Mouse (Mus musculus) MEL (cell line): Measurements from ENCODE around the gene Apbb2.

Experiments used
- BHLHE40 ChIP-seq: IDR thresholded peaks from 2 replicates; pipeline ENCODE4 v1.6.1; 2012; ENCODE audit warnings: low read depth, mild to moderate bottlenecking, inconsistent platforms, low read length, improper control_type of control experiment, borderline replicate concordance
- CTCF ChIP-seq, 3 experiments: IDR thresholded peaks in 2 of 3; conservative IDR thresholded peaks in 1 of 3; 2 replicates each; pipeline ENCODE4 v1.5.1; 2011 to 2012; ENCODE audit warnings: low read length in 3 of 3, low read depth in 2 of 3, mild to moderate bottlenecking in 2 of 3, improper control_type of control experiment in 1 of 3, inconsistent platforms in 1 of 3, mixed read lengths in 1 of 3, moderate library complexity in 1 of 3; ENCODE audit not compliant: control insufficient read depth in 1 of 3, insufficient read depth in 1 of 3, poor library complexity in 1 of 3, severe bottlenecking in 1 of 3
- ELF1 ChIP-seq: IDR thresholded peaks from 2 replicates; pipeline ENCODE4 v1.6.1; 2014; ENCODE audit warnings: low read depth, mild to moderate bottlenecking, inconsistent platforms, low read length, improper control_type of control experiment, moderate library complexity
- EP300 ChIP-seq, 2 experiments: IDR thresholded peaks; 2 replicates each; pipeline ENCODE4 v1.6.1; 2011; ENCODE audit warnings: improper control_type of control experiment in 2 of 2, low read length in 2 of 2, low read depth in 1 of 2, mild to moderate bottlenecking in 1 of 2
- GATA1 ChIP-seq: IDR thresholded peaks from 2 replicates; pipeline ENCODE4 v1.6.1; 2011; ENCODE audit warnings: low read depth, low read length, improper control_type of control experiment
- MAX ChIP-seq: IDR thresholded peaks from 2 replicates; pipeline ENCODE4 v1.6.1; 2011; ENCODE audit warnings: low read length, improper control_type of control experiment
- MYB ChIP-seq: IDR thresholded peaks from 2 replicates; pipeline ENCODE4 v1.6.1; 2011; ENCODE audit warnings: mild to moderate bottlenecking, low read depth, low read length, improper control_type of control experiment
- POLR2A ChIP-seq, 2 experiments: IDR thresholded peaks; 2 replicates each; pipeline ENCODE4 v1.6.1; 2011 to 2012; ENCODE audit warnings: low read length in 2 of 2, mild to moderate bottlenecking in 2 of 2, control low read depth in 1 of 2, improper control_type of control experiment in 1 of 2, low read depth in 1 of 2, moderate library complexity in 1 of 2; ENCODE audit not compliant: control insufficient read depth in 1 of 2, insufficient read depth in 1 of 2, poor library complexity in 1 of 2
- POLR2AphosphoS2 ChIP-seq: IDR thresholded peaks from 2 replicates; pipeline ENCODE4 v1.6.1; 2011; ENCODE audit warnings: low read length, improper control_type of control experiment
- RCOR1 ChIP-seq: IDR thresholded peaks from 2 replicates; pipeline ENCODE4 v1.6.1; 2012; ENCODE audit warnings: low read depth, mild to moderate bottlenecking, inconsistent platforms, low read length, improper control_type of control experiment
- USF1 ChIP-seq: IDR thresholded peaks from 2 replicates; pipeline ENCODE4 v1.6.1; 2014; ENCODE audit warnings: low read depth, mild to moderate bottlenecking, inconsistent platforms, low read length, improper control_type of control experiment, moderate library complexity
- ZMIZ1 ChIP-seq: IDR thresholded peaks from 2 replicates; pipeline ENCODE4 v1.6.1; 2012; ENCODE audit warnings: low read depth, mild to moderate bottlenecking, inconsistent platforms, low read length, improper control_type of control experiment, moderate library complexity

GRCm38 (mm10) chr5:66327949-66328726 is 290.4 kb downstream of the Apbb2 start:
- TF ChIP-seq POLR2A (IDR thresholded peaks at IDR 0.05; ENCODE audit: control insufficient read depth in 1 of 2, insufficient read depth in 1 of 2, low read depth in 1 of 2, low read length in 2 of 2, poor library complexity in 1 of 2) (no peak), BHLHE40 (no peak), ZMIZ1 (no peak), MAX (no peak), POLR2AphosphoS2 (no peak), CTCF (IDR thresholded peaks at IDR 0.05 in 2 of 3, conservative IDR thresholded peaks at IDR 0.05 in 1 of 3; ENCODE audit: control insufficient read depth in 1 of 3, insufficient read depth in 1 of 3, low read depth in 2 of 3, low read length in 3 of 3, poor library complexity in 1 of 3, severe bottlenecking in 1 of 3) (no peak), GATA1 (no peak), RCOR1 (no peak), EP300 (IDR thresholded peaks at IDR 0.05; ENCODE audit: low read depth in 1 of 2, low read length in 2 of 2) (no peak), MYB (no peak), ELF1 (no peak), USF1 (no peak)
